Mouse (Mus musculus): Measurements from ENCODE around the gene Ltbp2.

Gene Ltbp2

GRCm38 (mm10) chr12:84880091-84880490, 3.8 kb upstream of the Ltbp2 start:
- DNase-seq (ENCODE audit: low read depth, low spot score), result no peak

DNA sequence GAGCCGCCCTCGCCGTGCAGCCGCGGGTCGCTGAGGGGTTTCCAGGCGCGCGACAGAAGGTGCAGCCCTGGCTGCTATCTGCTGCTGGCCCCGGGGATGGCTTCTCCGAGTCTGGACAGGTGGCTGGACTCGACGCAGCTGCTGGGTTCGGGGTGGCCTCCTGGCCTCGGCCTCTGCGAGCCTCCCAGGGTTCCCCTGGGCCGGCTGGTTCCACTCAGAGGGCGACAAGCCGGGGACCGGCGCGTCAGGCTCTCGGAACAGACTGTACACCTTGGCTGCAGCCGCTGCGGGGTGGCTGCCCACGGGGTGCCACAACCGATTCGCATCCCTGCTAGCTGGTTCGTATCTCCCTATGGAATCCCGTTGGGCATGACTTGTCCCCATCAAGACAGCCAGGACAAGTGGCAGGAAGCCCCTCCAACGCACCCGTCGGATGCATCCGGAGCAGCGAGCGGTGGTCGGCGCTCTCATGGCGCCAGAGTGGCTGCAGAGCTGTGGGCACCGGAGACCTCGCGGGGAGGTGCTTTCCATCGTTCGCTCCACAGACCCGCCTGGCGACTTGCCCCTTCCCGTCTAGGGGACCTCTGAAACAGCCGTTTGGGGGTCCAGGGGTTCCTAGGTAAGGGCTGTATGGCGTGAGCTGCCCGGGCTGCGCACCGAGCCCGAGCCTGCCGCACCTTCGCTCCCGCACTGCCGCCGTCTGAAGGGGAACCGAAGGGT, 411 bp downstream of the Ltbp2 start:
- no peak for DNase-seq (ENCODE audit: low read depth, low spot score)

DNA sequence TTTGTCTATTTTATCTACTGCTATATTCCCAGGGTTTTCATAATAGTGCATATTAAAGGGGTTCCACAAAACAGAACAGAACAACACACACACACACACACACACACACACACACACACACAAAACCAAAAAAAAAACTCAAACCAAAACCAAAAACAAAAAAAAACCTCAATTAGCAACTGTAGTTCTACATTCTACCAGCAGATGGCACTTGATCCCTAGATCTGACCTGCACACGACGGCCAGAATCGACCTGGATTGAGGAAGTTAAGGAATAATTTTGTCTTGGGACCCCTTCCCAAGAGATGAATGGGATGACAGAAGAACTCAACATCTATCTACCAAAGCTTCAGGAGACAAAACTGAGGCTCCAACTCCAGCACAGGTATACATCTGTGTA, 2.9 kb downstream of the Ltbp2 start:
- no peak for DNase-seq (ENCODE audit: low read depth, low spot score)

DNA sequence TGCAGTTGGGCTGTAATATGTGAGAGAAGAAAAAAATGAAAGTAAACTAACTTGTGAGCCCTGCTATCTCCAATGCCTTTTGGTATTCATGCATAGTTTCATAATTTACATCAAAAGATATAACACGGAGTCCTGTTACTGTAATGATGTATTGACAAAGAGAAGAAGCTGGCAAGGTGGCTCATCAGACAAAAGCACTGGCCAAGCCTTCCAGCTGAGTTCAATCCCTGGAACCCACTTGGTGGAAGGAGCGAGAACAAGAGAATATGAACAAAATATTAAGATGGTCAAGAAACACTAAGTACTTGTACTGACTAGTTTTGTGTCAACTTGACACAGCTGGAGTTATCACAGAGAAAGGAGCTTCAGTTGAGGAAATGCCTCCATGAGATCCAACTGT, 4.0 kb downstream of the Ltbp2 start:
- no peak for DNase-seq (ENCODE audit: low read depth, low spot score)

DNA sequence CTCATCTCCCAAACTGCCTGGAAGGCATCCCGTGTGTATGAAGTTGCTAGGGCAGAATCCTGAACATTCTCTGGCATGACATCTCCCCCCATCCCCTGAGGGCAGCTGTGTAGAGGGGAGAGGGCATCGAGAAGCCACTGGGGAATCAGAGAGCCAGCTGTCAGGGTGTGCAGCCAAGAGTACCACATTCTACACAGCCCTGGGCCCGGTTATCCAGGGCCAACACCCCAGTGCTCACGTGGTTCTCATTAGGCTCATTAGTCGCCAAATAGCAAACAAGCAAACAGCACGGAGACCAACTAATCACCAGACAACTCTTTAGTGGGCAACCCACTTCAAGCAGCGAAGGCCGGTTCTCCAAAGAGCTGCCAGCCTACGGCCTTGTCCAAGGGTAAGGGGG, 10.9 kb downstream of the Ltbp2 start:
- DNase-seq (ENCODE audit: low read depth, low spot score), result no peak

- no peak for DNase-seq (ENCODE audit: low read depth, low spot score)
These were observed 11.5 kb downstream of the Ltbp2 start for GRCm38 (mm10) chr12:84864801-84865200.

DNA sequence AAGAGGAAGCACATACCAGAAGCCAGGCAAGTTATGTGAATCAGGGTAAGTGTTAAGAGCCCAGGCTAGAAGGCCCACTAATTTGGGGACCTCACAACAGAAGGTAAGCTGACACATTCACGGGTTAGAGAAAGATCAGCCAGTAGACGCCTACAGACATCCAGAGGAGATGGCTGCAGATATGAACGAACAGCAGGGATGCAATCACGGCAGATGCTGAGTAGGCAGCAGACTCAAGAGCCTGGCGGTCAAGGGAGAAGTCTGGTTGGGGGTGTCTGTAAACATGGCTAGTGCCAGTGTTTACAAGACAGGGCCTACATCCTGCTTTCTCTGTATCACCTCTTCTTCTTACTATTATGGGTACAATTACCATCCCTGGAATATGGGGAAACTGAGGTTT, 13.1 kb downstream of the Ltbp2 start:
- no peak for DNase-seq (ENCODE audit: low read depth, low spot score)

GRCm38 (mm10) chr12:84862136-84862910, 14.0 kb downstream of the Ltbp2 start:
- no peak for DNase-seq (ENCODE audit: low read depth, low spot score)

DNA sequence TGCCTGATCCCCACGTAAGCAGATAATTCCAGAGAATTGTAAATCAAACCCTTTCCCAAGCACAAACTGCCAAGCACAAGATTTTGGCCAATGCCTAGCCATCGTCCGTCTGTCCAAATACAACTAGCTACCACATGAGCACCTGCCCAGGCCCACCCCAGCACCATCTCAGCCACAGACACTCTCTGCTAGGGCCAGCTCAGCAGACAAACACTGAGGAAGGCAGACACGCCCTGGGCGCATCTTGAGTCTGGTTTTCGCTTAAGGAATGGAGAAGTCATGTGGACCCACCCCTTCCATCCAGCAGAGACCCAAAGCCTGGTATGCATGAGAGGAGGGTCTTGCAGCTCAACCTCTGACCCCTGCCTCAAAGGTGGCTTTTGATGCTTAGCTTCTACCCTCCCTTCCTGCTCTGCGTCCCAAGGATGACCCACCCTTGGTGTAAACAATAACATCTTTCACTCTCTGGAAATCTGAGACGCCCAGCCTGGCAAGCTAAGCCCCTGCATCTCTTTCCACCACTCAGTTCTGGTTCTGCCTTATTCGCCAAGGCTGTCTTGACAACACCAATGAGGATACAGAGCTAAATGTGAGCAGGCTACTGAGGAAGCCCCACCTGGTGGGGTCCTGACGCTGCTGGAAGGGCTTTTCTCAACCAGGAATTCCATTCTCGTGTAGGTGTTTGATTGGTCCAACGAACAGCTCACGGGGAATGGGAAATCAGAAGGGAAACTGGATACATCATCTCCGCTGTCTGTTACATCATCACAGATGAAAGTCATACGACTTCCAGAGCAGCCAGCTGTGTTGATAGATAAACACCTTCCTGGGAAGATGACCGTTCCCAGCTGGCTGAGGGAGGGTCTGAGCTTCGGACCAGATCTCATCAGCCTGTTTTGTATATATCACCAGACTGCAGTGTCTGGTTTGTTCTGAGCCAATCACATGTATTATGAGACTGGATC, 17.9 kb downstream of the Ltbp2 start:
- no peak for DNase-seq (ENCODE audit: low read depth, low spot score)

DNA sequence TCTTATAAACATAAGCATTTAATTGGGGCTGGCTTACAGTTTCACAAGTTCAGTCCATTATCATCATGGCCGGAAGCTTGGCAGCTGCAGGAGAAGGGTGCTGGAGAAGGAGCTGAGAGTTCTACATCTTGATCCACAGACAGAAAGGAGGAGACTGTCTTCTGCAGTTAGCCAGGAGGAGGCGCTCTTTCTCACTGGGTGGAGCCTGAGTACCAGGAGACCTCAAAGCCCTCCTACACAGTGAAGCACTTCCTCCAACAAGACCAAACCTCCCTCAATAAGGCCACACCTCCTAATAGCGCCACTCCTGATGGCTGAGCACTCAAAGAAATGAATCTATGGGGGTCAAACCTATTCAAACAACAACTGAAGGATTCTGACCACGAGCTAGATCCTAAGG, 18.6 kb downstream of the Ltbp2 start:
- DNase-seq (ENCODE audit: low read depth, low spot score), result no peak

DNA sequence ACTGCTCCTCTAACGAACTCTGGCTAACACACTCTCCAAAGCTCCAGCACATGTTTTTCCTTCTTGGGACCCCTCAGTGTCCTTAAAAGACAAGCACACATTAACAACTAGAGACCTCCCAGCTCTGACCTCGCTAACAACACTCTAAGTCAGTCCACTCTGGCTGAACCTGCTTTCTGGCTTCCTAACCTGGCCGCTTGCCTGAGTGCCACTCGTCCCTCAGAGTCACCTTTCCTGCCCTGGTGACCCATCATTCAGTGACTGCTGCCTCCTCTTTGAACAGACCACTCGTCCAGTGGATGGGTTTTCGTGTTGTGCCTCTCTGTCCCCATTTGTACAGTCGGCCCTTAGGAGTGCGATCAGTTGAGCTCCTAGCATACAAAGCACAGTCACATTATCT, 19.8 kb downstream of the Ltbp2 start:
- no peak for DNase-seq (ENCODE audit: low read depth, low spot score)

DNA sequence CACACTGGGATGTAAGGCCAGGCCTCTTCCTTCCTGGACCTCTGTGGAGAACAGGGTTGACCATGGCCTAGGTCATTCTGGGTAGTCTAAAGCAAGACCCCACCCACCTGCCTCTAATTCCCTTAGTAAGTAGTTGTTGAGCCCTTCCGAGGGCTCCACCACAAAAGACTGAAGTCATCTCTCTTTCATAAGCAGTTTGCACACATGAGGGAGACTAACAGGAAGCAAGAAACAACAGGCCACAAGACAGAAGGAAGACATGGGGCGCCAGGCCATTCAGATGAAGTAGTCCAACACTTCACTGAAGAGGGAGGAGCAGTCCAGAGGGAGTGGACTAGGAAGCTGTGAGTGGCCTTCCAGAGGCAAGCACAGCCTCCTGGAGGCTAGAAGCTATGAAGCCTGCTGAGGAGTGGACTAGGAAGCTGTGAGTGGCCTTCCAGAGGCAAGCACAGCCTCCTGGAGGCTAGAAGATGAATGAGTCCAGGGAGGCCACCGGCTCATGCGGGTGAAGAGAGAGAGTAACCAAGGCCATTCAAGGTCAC, 21.2 kb downstream of the Ltbp2 start:
- no peak for DNase-seq (ENCODE audit: low read depth, low spot score)

DNA sequence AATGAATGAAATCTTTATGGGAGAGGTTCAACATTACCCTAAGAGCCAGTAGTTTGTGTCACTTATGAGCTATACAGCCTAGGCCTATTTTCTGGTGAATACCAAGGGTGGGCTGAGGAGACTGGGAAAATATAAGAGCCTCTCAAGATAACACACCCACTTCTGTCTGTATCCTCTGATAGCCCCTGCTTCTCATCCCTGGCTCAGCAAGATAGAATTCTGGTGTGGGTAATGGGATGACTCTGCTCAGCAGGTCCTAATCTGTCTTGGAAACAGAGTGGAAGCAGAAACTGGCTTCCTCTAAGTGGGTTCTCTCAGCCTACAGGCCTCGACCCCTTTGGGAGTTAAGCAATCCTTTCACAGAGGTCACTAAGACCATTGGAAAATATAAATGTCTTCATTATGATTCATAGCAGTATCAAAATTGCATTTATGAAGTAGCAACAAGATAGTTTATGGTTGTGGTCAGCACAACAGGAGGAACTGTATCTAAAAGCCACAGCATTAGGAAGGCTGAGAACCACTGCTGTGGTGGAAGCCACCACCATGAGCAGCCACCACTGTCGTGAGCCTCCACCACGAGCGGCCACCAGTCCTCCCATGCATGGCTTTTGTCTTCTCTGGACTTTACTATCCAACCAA, 21.8 kb downstream of the Ltbp2 start:
- no peak for DNase-seq (ENCODE audit: low read depth, low spot score)

- no peak for DNase-seq (ENCODE audit: low read depth, low spot score)
These were observed 24.8 kb downstream of the Ltbp2 start for GRCm38 (mm10) chr12:84851403-84852040.

- no peak for DNase-seq (ENCODE audit: low read depth, low spot score)
These were observed 28.4 kb downstream of the Ltbp2 start for GRCm38 (mm10) chr12:84847882-84848281.

DNA sequence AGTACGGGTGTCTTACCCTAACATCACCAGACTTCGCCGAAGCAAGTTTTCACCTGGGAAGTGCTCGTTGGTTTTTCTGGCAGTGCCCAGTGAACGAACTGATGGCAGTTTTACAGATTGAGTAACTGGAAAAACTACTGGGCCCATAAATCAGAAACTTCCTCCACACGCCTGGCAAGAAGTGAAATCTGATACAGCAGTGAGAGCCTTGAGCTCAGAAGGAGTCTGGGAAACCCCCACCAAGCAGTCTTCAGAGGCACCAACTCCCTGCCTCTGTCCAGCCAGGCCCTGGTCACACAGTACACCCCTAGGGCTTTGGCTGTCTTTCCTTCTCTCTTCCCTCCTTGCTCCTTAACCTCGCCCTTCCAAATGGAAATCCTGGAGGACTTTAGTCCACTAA, 28.9 kb downstream of the Ltbp2 start:
- DNase-seq (ENCODE audit: low read depth, low spot score), result no peak

- DNase-seq (ENCODE audit: low read depth, low spot score), result no peak
These were observed 29.7 kb downstream of the Ltbp2 start for GRCm38 (mm10) chr12:84846594-84847014.

GRCm38 (mm10) chr12:84842706-84843105, 33.6 kb downstream of the Ltbp2 start:
- DNase-seq (ENCODE audit: low read depth, low spot score), result no peak

- DNase-seq (ENCODE audit: low read depth, low spot score), result no peak
These were observed 34.9 kb downstream of the Ltbp2 start for GRCm38 (mm10) chr12:84841158-84842140.

DNA sequence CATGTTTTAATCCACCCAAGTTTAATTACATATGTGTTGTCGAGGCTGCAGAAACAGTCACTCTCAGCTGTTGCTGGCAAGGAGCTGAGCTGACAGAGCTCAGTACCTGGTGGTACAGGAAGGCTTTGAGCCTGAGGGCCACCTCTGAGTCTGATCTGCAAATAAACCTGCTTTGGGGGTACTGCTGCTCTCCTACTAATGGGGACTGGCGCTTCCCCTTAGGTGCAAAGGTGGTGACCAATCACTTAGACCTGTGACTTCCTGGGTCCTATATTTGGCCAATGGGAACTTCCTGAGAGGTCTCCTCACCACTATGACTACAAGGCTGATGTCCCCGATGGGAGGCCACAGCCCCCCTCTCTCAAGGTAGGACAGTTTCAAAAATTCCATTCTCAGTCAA, 35.6 kb downstream of the Ltbp2 start:
- no peak for DNase-seq (ENCODE audit: low read depth, low spot score)

All from brain, embryonic 18.5 days (tissue).